Mouse (Mus musculus): ENCODE data around the gene Esp31.

Esp31 gene

GRCm38 (mm10) chr17:38639147-38639546 lies at the start of gene Esp31:
Esp31 (plus strand) TSS chr17:38639447.
- no peak for DNase-seq (ENCODE audit: low read depth, low spot score)
